Mouse (Mus musculus) embryonic facial prominence, embryonic 12.5 days (tissue): Measurements from ENCODE around the gene Adamts14. TPM values are rescaled to one million over a fixed set of nuclear protein-coding genes. Genes with fewer than 3 reads are reported as not detected.

ENCODE experiments used
- ATAC-seq: fragments of 200-750 bp; cut with Nextera tagmentation; 2 replicates; pipeline ENCODE4 v1.8.0; 2017; ENCODE audit not compliant: insufficient number of reproducible peaks, insufficient read depth, low FRiP score, low TSS enrichment
- H3K27ac ChIP-seq: fragments of 300-500 bp; sonication (generic); 2 replicates; pipeline ENCODE4 v1.5.1; 2016; ENCODE audit warnings: mild to moderate bottlenecking
- H3K27me3 ChIP-seq: fragments of 300-500 bp; sonication (generic); 2 replicates; pipeline ENCODE4 v1.6.1; 2016; ENCODE audit warnings: mild to moderate bottlenecking, moderate library complexity
- H3K36me3 ChIP-seq: fragments of 300-500 bp; sonication (generic); 2 replicates; pipeline ENCODE4 v1.6.1; 2016; ENCODE audit warnings: mild to moderate bottlenecking
- H3K4me1 ChIP-seq: fragments of 300-500 bp; sonication (generic); 2 replicates; pipeline ENCODE4 v1.6.1; 2016
- H3K4me2 ChIP-seq: fragments of 300-500 bp; sonication (generic); replicated peaks from 2 replicates; pipeline ENCODE4 v1.6.1; 2016; ENCODE audit warnings: mild to moderate bottlenecking, moderate library complexity
- H3K4me3 ChIP-seq: fragments of 300-500 bp; sonication (generic); 2 replicates; pipeline ENCODE4 v1.5.1; 2016; ENCODE audit warnings: mild to moderate bottlenecking
- H3K9ac ChIP-seq: fragments of 300-500 bp; sonication (generic); 2 replicates; pipeline ENCODE4 v1.6.1; 2016; ENCODE audit warnings: mild to moderate bottlenecking, moderate library complexity
- H3K9me3 ChIP-seq: fragments of 300-500 bp; sonication (generic); 2 replicates; pipeline ENCODE4 v1.6.1; 2016; ENCODE audit warnings: mild to moderate bottlenecking, moderate library complexity
- WGBS: fragments of 180-500 bp; shearing (Covaris S2); methylation state at CpG from one replicate; pipeline ENCODE4 v1.1.7; 2016; 5-methylcytosine and 5-hydroxymethylcytosine counted together
- polyA plus RNA-seq: library from polyadenylated mRNA; unstranded; fragments of >200 nt; fragmentation: Nextera tagmentation; extraction: Ambion mirVana; gene quantifications from 2 replicates; pipeline ENCODE4 v1.2.1, GENCODE M21; 2016

The Adamts14 gene
- polyA plus RNA-seq, 1 experiment from 2014 or later: 1.2 TPM

DNA sequence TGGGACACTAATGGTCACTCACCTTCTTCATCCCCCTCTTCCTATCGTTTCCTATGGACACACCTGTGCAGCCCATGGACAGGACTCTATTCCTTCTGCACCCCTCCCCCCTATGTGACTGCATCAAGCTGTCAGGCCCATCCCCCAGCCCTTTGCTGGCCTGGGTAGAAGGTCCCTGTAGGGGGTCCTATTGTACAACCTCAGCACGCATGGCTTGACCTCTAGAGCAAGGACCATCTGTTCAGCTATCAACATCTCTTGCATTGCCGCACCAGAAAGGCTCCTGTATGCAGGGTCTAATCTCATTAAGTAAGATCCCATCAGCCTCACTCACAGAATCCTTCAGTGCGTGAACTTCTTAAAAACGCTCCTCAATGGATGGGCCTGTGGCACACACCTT, 47.5 kb downstream of the Adamts14 start:
- Histone ChIP-seq H3K36me3 (no peaks in the 10 kb centered on the region), H3K4me2 (no peak overlapping the region), H3K4me1 (no peaks in the 10 kb centered on the region), H3K27me3 (no peaks in the 10 kb centered on the region), H3K9me3 (no peaks in the 10 kb centered on the region), H3K27ac (no peak overlapping the region), H3K9ac (no peak overlapping the region), H3K4me3 (no peak overlapping the region)
- WGBS: 71% methylated on average over 5 of the region's 5 CpGs
- ATAC-seq: no peak

DNA sequence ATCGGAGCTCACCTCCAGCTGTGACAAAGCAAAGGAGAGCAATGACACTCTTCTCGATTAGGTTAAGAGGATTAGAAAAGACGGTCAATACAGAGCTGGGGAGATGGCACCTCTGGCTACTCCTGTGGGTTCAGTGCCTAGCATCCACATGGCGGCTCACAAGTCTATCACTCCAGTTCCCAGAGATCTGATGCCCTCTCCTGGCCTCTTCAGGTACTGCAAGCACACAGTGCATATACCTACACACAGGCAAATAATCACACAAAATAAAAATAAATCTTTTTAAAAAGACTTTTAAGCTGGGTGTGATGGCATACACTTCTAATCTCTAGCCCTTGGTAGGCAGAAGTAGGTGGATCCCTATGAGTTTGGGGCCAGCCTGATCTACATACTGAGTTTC, 53.9 kb downstream of the Adamts14 start:
- Histone ChIP-seq H3K4me1 (no peaks in the 10 kb centered on the region), H3K9ac (no peak overlapping the region), H3K4me2 (no peak overlapping the region), H3K27ac (no peak overlapping the region), H3K27me3 (no peaks in the 10 kb centered on the region), H3K4me3 (no peak overlapping the region), H3K36me3 (no peaks in the 10 kb centered on the region), H3K9me3 (0 out of 2 replicates have a peak, but pooled peaks cover 6% of the 10 kb centered on the region)
- WGBS: 97% methylated on average over 4 of the region's 4 CpGs
- ATAC-seq: no peak

DNA sequence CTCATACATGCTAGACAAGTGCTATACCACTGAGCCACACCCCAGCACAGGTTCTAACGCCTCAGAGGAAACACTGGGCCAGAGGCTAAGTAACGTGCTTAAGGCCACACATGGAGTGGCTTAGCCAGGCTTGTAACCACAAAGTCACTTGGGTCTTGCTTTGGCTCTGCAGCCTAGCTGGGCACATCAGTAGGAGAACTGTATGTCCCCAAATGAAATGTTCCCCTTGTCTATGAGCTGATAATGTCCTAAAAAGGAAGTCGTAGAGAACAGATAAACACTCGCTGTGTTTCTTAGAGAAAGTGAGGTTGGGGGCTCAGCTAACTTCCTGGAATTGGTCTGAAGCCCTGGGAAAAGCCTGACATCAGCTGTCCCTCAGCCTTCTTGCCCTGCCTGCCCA, 57.1 kb downstream of the Adamts14 start:
- no peaks in the 10 kb centered on the region for H3K27me3 ChIP-seq
- H3K9ac ChIP-seq: no peak overlapping the region
- H3K27ac ChIP-seq: no peak overlapping the region
- no peak overlapping the region for H3K4me2 ChIP-seq
- no peaks in the 10 kb centered on the region for H3K36me3 ChIP-seq
- H3K4me3 ChIP-seq: no peak overlapping the region
- WGBS: 76% methylated on average over 4 of the region's 4 CpGs
- 0 out of 2 replicates have a peak, but pooled peaks cover 6% of the 10 kb centered on the region for H3K9me3 ChIP-seq
- no peak for ATAC-seq
- peaks cover 3% of the 10 kb centered on the region; the same call in 1 of the 2 replicates for H3K4me1 ChIP-seq

DNA sequence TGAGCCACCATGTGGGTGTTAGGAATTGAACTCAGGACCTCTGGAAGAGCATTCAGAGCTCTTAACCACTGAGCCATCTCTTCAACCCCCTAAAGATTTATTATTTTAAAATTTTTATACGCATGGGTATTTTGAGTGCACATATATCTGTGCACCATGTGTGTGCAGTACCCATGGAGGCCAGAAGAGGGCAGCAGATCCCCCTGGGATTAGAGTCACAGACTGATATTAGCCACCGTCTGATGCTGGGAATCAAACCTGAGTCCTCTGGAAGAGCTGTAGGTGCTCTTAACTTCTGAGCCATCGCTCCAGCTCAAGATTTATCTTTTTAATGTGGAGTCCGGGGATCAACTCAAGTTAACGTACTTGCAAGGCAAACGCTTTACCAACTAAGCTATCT, 57.6 kb downstream of the Adamts14 start:
- no peak for ATAC-seq
- Histone ChIP-seq H3K4me1 (peaks cover 3% of the 10 kb centered on the region; the same call in 1 of the 2 replicates), H3K4me3 (no peak overlapping the region), H3K27me3 (no peaks in the 10 kb centered on the region), H3K36me3 (no peaks in the 10 kb centered on the region), H3K9ac (no peak overlapping the region), H3K4me2 (no peak overlapping the region), H3K9me3 (0 out of 2 replicates have a peak, but pooled peaks cover 6% of the 10 kb centered on the region), H3K27ac (no peak overlapping the region)
- WGBS: 93% methylated on average over 6 of the region's 6 CpGs

DNA sequence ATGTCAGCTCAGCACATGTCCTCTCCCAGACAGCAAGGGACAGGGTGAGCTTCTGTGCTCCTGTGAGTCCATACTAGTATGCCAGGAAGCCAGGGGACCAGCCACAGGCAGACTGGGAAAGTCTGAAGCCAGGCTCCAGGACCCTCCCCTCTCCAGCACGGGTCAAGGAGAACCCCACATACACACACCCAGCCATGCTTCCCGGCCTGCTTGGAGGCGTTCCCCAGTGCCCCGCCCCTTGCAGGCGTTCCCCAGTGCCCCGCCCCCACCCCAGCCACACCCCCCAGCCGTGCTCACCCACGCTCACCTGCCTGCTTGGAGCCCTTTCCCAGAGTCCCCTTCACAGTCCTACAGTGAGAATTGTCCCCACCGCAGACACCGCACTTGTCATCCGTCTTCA, 60.4 kb downstream of the Adamts14 start:
- no peak overlapping the region for H3K4me2 ChIP-seq
- 8% methylated on average over 10 of the region's 11 CpGs for WGBS

DNA sequence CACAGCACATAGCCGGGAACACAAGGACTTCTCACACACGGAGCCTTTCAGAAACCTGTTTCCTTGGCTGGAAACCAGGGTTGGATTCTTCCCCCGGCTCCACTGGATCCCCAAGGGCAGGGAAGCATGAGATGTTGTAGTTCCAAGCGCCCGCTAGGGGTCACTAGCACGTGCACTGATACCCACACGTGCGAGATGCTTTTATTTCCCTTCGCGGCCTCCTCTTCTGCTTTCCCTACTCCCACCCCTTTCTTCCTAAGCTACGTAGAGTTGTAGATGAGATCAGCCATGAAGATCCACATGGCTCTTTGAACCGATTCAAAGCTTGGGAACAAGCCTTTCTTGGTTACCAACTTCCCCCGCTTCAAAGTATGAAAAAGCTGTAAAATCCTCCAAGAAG, 61.5 kb downstream of the Adamts14 start:
- WGBS: 9% methylated on average over 13 of the region's 13 CpGs
- Histone ChIP-seq H3K4me2 (no peak overlapping the region), H3K9me3 (no peaks in the 10 kb centered on the region), H3K4me1 (peaks cover 3% of the 10 kb centered on the region; the same call in 1 of the 2 replicates), H3K4me3 (no peak overlapping the region), H3K27ac (no peak overlapping the region), H3K27me3 (no peaks in the 10 kb centered on the region), H3K9ac (no peak overlapping the region), H3K36me3 (no peaks in the 10 kb centered on the region)
- no peak for ATAC-seq

More for the DNA sequence above, 60.4 kb downstream of the Adamts14 start:
- Histone ChIP-seq H3K36me3 (no peaks in the 10 kb centered on the region), H3K9ac (no peak overlapping the region), H3K4me1 (peaks cover 3% of the 10 kb centered on the region; the same call in 1 of the 2 replicates), H3K4me3 (no peak overlapping the region), H3K27ac (no peak overlapping the region), H3K27me3 (no peaks in the 10 kb centered on the region), H3K9me3 (no peaks in the 10 kb centered on the region)
- peak; percentile 32; the same call in 1 of the 2 replicates for ATAC-seq

DNA sequence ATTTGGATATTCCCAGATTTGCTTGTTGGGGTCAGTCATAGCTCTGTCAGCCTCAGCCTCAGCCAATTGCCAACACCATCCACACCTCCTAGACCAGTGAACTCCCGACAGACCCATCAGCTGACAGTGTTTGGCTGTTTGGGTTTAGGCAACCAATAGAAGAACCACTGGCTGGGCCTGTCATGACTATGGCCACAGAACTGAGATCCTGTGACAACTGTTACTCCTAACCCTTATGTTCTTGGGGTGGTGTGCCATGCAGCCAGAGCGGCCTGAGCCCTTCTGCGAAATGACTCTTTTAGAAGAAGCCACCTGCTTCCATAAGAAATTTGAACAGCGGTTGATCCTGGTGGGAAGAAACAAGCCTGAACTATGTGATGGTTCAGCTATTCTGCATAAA, 62.1 kb downstream of the Adamts14 start:
- no peak overlapping the region for H3K4me3 ChIP-seq
- no peaks in the 10 kb centered on the region for H3K27me3 ChIP-seq
- 82% methylated on average over 4 of the region's 4 CpGs for WGBS
- H3K9me3 ChIP-seq: no peaks in the 10 kb centered on the region
- peaks cover 3% of the 10 kb centered on the region; the same call in 1 of the 2 replicates for H3K4me1 ChIP-seq
- ATAC-seq: no peak
- no peak overlapping the region for H3K27ac ChIP-seq
- H3K4me2 ChIP-seq: no peak overlapping the region
- H3K36me3 ChIP-seq: no peaks in the 10 kb centered on the region
- H3K9ac ChIP-seq: no peak overlapping the region

DNA sequence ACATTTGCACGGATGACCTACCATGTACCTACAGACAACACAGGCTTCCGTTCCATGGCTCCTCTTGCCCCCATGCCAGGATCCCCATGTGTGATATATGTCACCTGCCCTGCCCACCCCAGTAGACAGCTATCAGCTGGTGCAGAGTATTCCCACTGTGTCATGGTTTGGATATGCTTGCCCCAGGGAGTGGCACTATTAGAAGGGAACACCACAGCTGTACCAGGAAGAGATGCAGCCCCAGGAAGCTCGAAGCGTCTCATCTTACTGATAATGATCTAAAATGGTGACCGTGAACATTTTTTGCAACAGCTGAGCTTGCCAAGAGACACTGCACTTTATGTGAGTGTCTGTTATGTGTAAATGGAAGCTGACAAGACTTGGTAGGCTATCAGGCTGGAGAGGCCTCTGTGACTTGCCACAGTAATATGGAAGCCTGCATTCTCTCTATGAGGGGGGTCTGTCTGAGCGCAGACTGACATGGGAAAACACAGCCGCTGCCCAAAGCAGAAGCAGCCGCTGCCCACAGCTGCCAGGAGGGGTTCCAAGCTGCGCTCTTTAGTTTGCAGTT, 65.0 kb downstream of the Adamts14 start:
- no peak for ATAC-seq
- no peak overlapping the region for H3K4me2 ChIP-seq
- no peak overlapping the region for H3K4me3 ChIP-seq
- no peak overlapping the region for H3K9ac ChIP-seq
- H3K9me3 ChIP-seq: no peaks in the 10 kb centered on the region
- H3K27me3 ChIP-seq: no peaks in the 10 kb centered on the region
- H3K4me1 ChIP-seq: peaks cover 3% of the 10 kb centered on the region; the same call in 1 of the 2 replicates
- no peaks in the 10 kb centered on the region for H3K36me3 ChIP-seq
- H3K27ac ChIP-seq: no peak overlapping the region
- WGBS: 85% methylated on average over 9 of the region's 9 CpGs

DNA sequence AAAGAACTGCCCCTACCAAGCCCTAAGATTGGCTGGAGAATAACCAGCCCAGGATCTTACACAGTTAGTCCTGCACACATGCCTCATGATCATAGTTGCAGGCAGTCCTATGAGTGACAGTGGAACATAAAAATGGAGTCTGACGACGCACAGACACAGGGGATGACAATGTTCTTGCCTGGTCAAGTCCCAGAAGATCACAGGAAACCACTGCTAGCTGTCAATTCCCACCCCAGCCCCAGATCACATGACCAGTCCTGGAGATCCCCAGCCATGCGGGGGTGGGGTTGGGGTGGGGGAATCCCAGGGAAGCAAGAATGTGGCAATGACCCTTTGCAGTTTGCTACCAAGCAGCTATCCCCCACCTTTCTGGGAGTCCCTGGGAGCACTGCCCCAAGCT, 69.3 kb downstream of the Adamts14 start:
- no peak overlapping the region for H3K9ac ChIP-seq
- ATAC-seq: no peak
- no peak overlapping the region for H3K4me3 ChIP-seq
- no peaks in the 10 kb centered on the region for H3K9me3 ChIP-seq
- H3K27ac ChIP-seq: no peak overlapping the region
- no peak overlapping the region for H3K4me2 ChIP-seq
- no peaks in the 10 kb centered on the region for H3K27me3 ChIP-seq
- 63% methylated on average over 3 of the region's 3 CpGs for WGBS
- no peaks in the 10 kb centered on the region for H3K36me3 ChIP-seq
- H3K4me1 ChIP-seq: no peaks in the 10 kb centered on the region

DNA sequence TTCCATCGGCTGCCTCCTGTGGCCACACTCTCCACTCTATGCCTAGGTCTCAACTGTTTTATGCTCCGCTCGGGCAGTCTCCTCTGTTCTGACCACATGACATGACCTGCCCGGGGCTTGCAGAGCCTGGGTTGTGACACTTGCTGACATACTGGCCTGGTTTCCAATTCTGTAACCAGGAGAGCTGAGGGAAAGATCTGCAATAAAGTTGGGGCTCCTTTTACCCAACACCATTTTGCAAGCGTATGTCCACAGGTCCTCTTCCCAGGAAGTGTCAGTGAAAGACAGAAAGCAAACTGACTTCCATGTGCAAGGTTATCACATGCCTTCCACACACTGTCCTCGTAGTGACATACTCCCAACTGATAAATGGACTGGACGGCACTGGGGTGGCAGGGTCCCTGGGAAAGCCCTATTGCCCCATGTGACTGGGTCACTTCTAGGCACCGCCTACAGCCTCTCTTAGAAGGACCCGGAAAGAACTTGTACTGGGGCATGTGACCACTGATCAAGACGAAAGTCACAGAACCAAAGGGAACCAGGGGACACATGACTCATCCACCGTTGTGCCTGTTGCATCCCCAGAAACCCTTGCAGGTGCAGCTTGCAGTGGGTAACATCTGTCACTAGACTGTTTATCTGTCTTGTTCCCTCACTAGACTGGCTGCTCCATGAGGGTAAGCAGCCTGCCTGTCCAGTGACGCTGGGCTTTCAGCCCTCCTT, 71.5 kb downstream of the Adamts14 start:
- no peak for ATAC-seq
- Histone ChIP-seq H3K27me3 (no peaks in the 10 kb centered on the region), H3K4me2 (no peak overlapping the region), H3K4me3 (no peak overlapping the region), H3K4me1 (no peaks in the 10 kb centered on the region), H3K36me3 (no peaks in the 10 kb centered on the region), H3K9me3 (no peaks in the 10 kb centered on the region), H3K9ac (no peak overlapping the region), H3K27ac (no peak overlapping the region)
- 74% methylated on average over 12 of the region's 12 CpGs for WGBS

DNA sequence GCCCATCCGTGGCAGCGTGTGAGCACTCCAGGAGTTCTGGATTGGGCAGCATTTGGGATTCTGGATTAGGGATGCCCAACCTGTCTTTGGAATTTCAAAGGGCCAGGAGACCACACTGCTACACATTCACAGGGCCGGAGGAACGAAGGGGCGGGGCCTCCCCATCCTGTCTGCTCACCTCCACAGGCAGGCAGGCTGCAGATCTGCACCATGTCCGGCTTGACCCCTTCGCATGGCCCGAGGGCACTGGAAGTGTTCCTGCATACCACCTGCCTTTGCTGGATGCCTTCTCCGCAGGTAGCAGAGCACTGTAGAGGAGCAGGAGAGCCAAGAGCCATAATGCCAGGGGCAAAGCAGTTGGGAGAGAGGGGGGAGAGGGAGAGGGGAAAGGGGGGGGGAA, 72.2 kb downstream of the Adamts14 start:
- no peak for ATAC-seq
- H3K27me3 ChIP-seq: no peaks in the 10 kb centered on the region
- no peak overlapping the region for H3K4me3 ChIP-seq
- H3K27ac ChIP-seq: no peak overlapping the region
- no peak overlapping the region for H3K4me2 ChIP-seq
- H3K4me1 ChIP-seq: no peaks in the 10 kb centered on the region
- WGBS: 30% methylated on average over 9 of the region's 9 CpGs
- H3K9me3 ChIP-seq: no peaks in the 10 kb centered on the region
- no peaks in the 10 kb centered on the region for H3K36me3 ChIP-seq
- H3K9ac ChIP-seq: no peak overlapping the region; the same call in 1 of the 2 replicates

DNA sequence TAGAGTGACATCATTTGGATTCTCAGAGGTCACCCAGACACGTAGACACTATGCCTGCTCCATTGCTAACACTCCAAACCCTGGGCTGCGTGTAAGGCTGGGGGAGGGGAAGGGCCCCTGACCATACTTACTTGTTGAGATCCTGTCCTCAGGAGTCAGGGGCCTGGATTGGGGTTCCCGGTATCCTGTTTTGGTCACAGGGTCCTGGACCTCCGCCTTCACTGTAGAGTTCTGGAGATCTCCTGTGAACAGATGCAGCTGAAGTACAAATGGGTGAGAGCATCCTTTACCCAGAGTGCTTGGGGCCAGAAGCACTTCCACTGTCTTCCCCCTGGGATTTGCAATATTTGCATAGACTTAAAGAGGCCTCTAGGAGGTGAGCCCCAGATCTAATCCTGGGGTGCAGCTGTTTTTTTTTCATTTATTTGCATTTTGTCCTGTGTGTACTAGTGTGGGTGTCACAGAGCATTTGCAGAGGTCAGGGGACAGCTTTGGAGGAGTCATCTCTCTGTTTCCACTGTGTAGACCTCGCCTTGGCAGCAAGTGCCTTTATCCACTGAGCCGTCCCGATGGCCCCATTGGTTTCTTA, 72.9 kb downstream of the Adamts14 start:
- H3K9ac ChIP-seq: no peak overlapping the region
- no peak overlapping the region for H3K4me2 ChIP-seq
- no peaks in the 10 kb centered on the region for H3K4me1 ChIP-seq
- no peaks in the 10 kb centered on the region for H3K27me3 ChIP-seq
- ATAC-seq: no peak; the same call in 1 of the 2 replicates
- H3K36me3 ChIP-seq: no peaks in the 10 kb centered on the region
- H3K4me3 ChIP-seq: no peak overlapping the region
- no peak overlapping the region for H3K27ac ChIP-seq
- H3K9me3 ChIP-seq: no peaks in the 10 kb centered on the region
- WGBS: 69% methylated on average over 7 of the region's 7 CpGs
